Comparison of ENCODE assay signal across 25 mouse cellular contexts in genomic region chr11:70185120-70185519, GRCm38 (mm10). TPM values are rescaled to one million over a fixed set of nuclear protein-coding genes. Genes with fewer than 3 reads are reported as not detected.
DNase-seq lines count a peak whose midpoint lies in the region; ATAC-seq and TF ChIP-seq lines count a peak whose summit lies in the region.
"Had no signal": no experiment of that assay in that cellular context is flagged by ENCODE, and none has a peak within 500 bp of the region (broad histone marks: within the 10 kb centered on the region; RNA-seq: fewer than 3 reads in every experiment).

No protein-coding gene starts in this region.

- no peaks in the 10 kb centered on the region for H3K36me3 ChIP-seq in midbrain, embryonic 11.5 days (ENCODE audit: control insufficient read depth, insufficient read depth, low read length)
- no peaks in the 10 kb centered on the region for H3K36me3 ChIP-seq in midbrain, embryonic 15.5 days (replicated peaks)
- H3K36me3 ChIP-seq: G1E; hindbrain, embryonic 13.5 days; liver, embryonic 12.5 days had no signal

- H3K9ac ChIP-seq in midbrain, embryonic 11.5 days (ENCODE audit: low read length), result no peak overlapping the region
- no peak overlapping the region for H3K9ac ChIP-seq in midbrain, embryonic 15.5 days
- H3K9ac ChIP-seq: forebrain, embryonic 13.5 days; hindbrain, embryonic 13.5 days; liver, embryonic 12.5 days; liver, postnatal 0 days had no signal

- no peaks in the 10 kb centered on the region for H3K4me1 ChIP-seq in midbrain, embryonic 11.5 days (ENCODE audit: control insufficient read depth, insufficient read depth, low read length)
- no peaks in the 10 kb centered on the region for H3K4me1 ChIP-seq in midbrain, embryonic 15.5 days
- H3K4me1 ChIP-seq: forebrain, embryonic 13.5 days; hindbrain, embryonic 13.5 days; liver, embryonic 12.5 days had no signal

- intact Hi-C loops in heart, postnatal 36 days (cut with DNase I), result no loop called here
- intact Hi-C loops in gastrocnemius, adult 2 months (cut with DNase I), result no loop called here

- ATAC-seq in midbrain, embryonic 11.5 days (ENCODE audit: low FRiP score), result no peak
- ATAC-seq in midbrain, embryonic 15.5 days (replicated peaks), result no peak
- peak; percentile 17 to 22; a peak in 2 of 4 replicates for ATAC-seq in hematopoietic stem cell, adult 5-6 weeks (replicated peaks in 1 of 2; ENCODE audit: insufficient read depth in 1 of 2, low FRiP score in 2 of 2, low TSS enrichment in 1 of 2, low read depth in 1 of 2, poor library complexity in 2 of 2, severe bottlenecking in 2 of 2)
- ATAC-seq: forebrain, embryonic 13.5 days; inflammation-experienced regulatory T-cells, adult 6 months; liver, embryonic 12.5 days; liver, postnatal 0 days; midbrain, embryonic 16.5 days had no signal

- H3K9me3 ChIP-seq in midbrain, embryonic 11.5 days (ENCODE audit: control insufficient read depth, low read length), result no peaks in the 10 kb centered on the region
- no peaks in the 10 kb centered on the region for H3K9me3 ChIP-seq in midbrain, embryonic 15.5 days
- H3K9me3 ChIP-seq: forebrain, embryonic 13.5 days; G1E; hindbrain, embryonic 13.5 days; liver, embryonic 12.5 days had no signal

- peak; percentile 33 for DNase-seq in heart, adult 8-10 months (ENCODE audit: low spot score)
- no peak for DNase-seq in heart, postnatal 36 days
- peak; percentile 73 for DNase-seq in midbrain, embryonic 11.5 days (ENCODE audit: low spot score, missing footprints)
- no peak for DNase-seq in right cerebral cortex, adult 18-20 months
- no peak for DNase-seq in gastrocnemius, adult 2 months
- DNase-seq: adrenal gland, postnatal 25 days; cerebellum, adult 8-10 months; cerebellum, postnatal 25 days; gastrocnemius, postnatal 36 days; kidney, adult 11 months; kidney, postnatal 4 days; left cerebral cortex, postnatal 4 days; liver, postnatal 0 days; lung, postnatal 36 days; right cerebral cortex, postnatal 4 days; thymus, postnatal 4 days had no signal

- no peak overlapping the region for H3K27ac ChIP-seq in midbrain, embryonic 11.5 days (ENCODE audit: low read depth, low read length)
- no peak overlapping the region for H3K27ac ChIP-seq in midbrain, embryonic 15.5 days
- no peak overlapping the region for H3K27ac ChIP-seq in gastrocnemius, adult 2 months
- H3K27ac ChIP-seq: forebrain, embryonic 13.5 days; hindbrain, embryonic 13.5 days; liver, embryonic 12.5 days had no signal

- TF ChIP-seq CTCF in gastrocnemius, adult 2 months (IDR thresholded peaks at IDR 0.05), result no peak

- no peaks in the 10 kb centered on the region for H3K27me3 ChIP-seq in midbrain, embryonic 11.5 days (ENCODE audit: control insufficient read depth, insufficient read depth, low read length)
- no peaks in the 10 kb centered on the region for H3K27me3 ChIP-seq in midbrain, embryonic 15.5 days (replicated peaks)
- H3K27me3 ChIP-seq: forebrain, embryonic 13.5 days; hindbrain, embryonic 13.5 days; liver, embryonic 12.5 days had no signal

- no peak overlapping the region for H3K4me2 ChIP-seq in midbrain, embryonic 11.5 days
- no peak overlapping the region for H3K4me2 ChIP-seq in midbrain, embryonic 15.5 days
- H3K4me2 ChIP-seq: forebrain, embryonic 13.5 days; hindbrain, embryonic 13.5 days; liver, embryonic 12.5 days had no signal

- H3K4me3 ChIP-seq in midbrain, embryonic 11.5 days (ENCODE audit: low read depth, low read length), result no peak overlapping the region
- H3K4me3 ChIP-seq in midbrain, embryonic 15.5 days, result no peak overlapping the region
- H3K4me3 ChIP-seq in gastrocnemius, adult 2 months, result no peak overlapping the region
- H3K4me3 ChIP-seq: forebrain, embryonic 13.5 days; hindbrain, embryonic 13.5 days; liver, embryonic 12.5 days had no signal

- 82% methylated on average over 7 of the region's 7 CpGs for WGBS in midbrain, embryonic 11.5 days
- WGBS in midbrain, embryonic 15.5 days, result 87% methylated on average over 7 of the region's 7 CpGs

RNA-seq across cellular contexts. Expression of gene Slc16a11, which starts 27.4 kb away (rescaled TPM):
- 1 to 10 TPM in 1 of 4 experiments, under 1 TPM in 3; 0.38 to 2.8 (median 0.68) TPM for total RNA-seq in heart, adult 8-10 months (2022)
- under 1 TPM; 0.28 to 0.30 TPM for total RNA-seq in heart, postnatal 36 days (2021)
- 0.19 and 0.30 TPM in 2 replicates for polyA plus RNA-seq in midbrain, embryonic 11.5 days (2014; fragmentation: Nextera tagmentation; extraction: Ambion mirVana)
- 6.4 and 8.6 TPM in 2 replicates for polyA plus RNA-seq in midbrain, embryonic 15.5 days (2015; fragmentation: Nextera tagmentation; extraction: Ambion mirVana)
- total RNA-seq in hematopoietic stem cell, adult 5-6 weeks (2017), result 5.9 and 10.0 TPM in 2 replicates
- not detected for total RNA-seq in gastrocnemius, adult 2 months (2021)
- total RNA-seq: adrenal gland, postnatal 25 days; G1E had no signal
- polyA plus RNA-seq: G1E had no signal

RNA-seq across cellular contexts. Expression of gene Clec10a, which starts 29.1 kb away (rescaled TPM):
- 1 to 10 TPM; 1.7 to 4.2 (median 3.2) TPM for total RNA-seq in heart, adult 8-10 months (2022)
- 1 to 10 TPM; 2.7 to 3.3 TPM for total RNA-seq in heart, postnatal 36 days (2021)
- polyA plus RNA-seq in midbrain, embryonic 11.5 days (2014; fragmentation: Nextera tagmentation; extraction: Ambion mirVana), result 0.66 and 0.89 TPM in 2 replicates
- polyA plus RNA-seq in midbrain, embryonic 15.5 days (2015; fragmentation: Nextera tagmentation; extraction: Ambion mirVana), result 0.89 and 2.1 TPM in 2 replicates
- total RNA-seq in hematopoietic stem cell, adult 5-6 weeks (2017), result 9.9 and 14.6 TPM in 2 replicates
- total RNA-seq in gastrocnemius, adult 2 months (2021), result 1 to 10 TPM; 2.1 to 2.7 TPM
- polyA plus RNA-seq: liver, embryonic 12.5 days had no signal

RNA-seq across cellular contexts. Expression of gene Slc16a13, which starts 35.7 kb away (rescaled TPM):
- 1 to 10 TPM; 2.5 to 3.6 (median 3.4) TPM for total RNA-seq in heart, adult 8-10 months (2022)
- 1 to 10 TPM; 3.3 to 3.9 TPM for total RNA-seq in heart, postnatal 36 days (2021)
- 14.9 and 15.8 TPM in 2 replicates for polyA plus RNA-seq in midbrain, embryonic 11.5 days (2014; fragmentation: Nextera tagmentation; extraction: Ambion mirVana)
- polyA plus RNA-seq in midbrain, embryonic 15.5 days (2015; fragmentation: Nextera tagmentation; extraction: Ambion mirVana), result 14.2 and 15.0 TPM in 2 replicates
- total RNA-seq in hematopoietic stem cell, adult 5-6 weeks (2017), result 13.4 and 15.6 TPM in 2 replicates
- total RNA-seq in gastrocnemius, adult 2 months (2021), result under 1 TPM; 0.28 to 0.67 TPM

RNA-seq across cellular contexts. Expression of gene Bcl6b, which starts 44.5 kb away (rescaled TPM):
- total RNA-seq in heart, adult 8-10 months (2022), result 10 to 100 TPM in 3 of 4 experiments, 1 to 10 TPM in 1; 5.9 to 22.0 (median 17.3) TPM
- 10 to 100 TPM; 19.7 to 20.0 TPM for total RNA-seq in heart, postnatal 36 days (2021)
- 4.9 and 5.4 TPM in 2 replicates for polyA plus RNA-seq in midbrain, embryonic 11.5 days (2014; fragmentation: Nextera tagmentation; extraction: Ambion mirVana)
- polyA plus RNA-seq in midbrain, embryonic 15.5 days (2015; fragmentation: Nextera tagmentation; extraction: Ambion mirVana), result 5.3 and 5.6 TPM in 2 replicates
- 0.69 and 1.4 TPM in 2 replicates for total RNA-seq in hematopoietic stem cell, adult 5-6 weeks (2017)
- 1 to 10 TPM; 1.4 to 2.6 TPM for total RNA-seq in gastrocnemius, adult 2 months (2021)
- total RNA-seq: neutrophil, adult 5-6 weeks had no signal
- polyA plus RNA-seq: G1E had no signal

RNA-seq across cellular contexts. Expression of gene 0610010K14Rik, which starts 52.6 kb away (rescaled TPM):
- total RNA-seq in heart, adult 8-10 months (2022), result 10 to 100 TPM; 22.2 to 31.6 (median 29.0) TPM
- 10 to 100 TPM; 32.7 to 38.0 TPM for total RNA-seq in heart, postnatal 36 days (2021)
- 226 and 232 TPM in 2 replicates for polyA plus RNA-seq in midbrain, embryonic 11.5 days (2014; fragmentation: Nextera tagmentation; extraction: Ambion mirVana)
- polyA plus RNA-seq in midbrain, embryonic 15.5 days (2015; fragmentation: Nextera tagmentation; extraction: Ambion mirVana), result 173 TPM in 2 replicates
- total RNA-seq in hematopoietic stem cell, adult 5-6 weeks (2017), result 19.7 and 35.1 TPM in 2 replicates
- 10 to 100 TPM; 33.4 to 37.0 TPM for total RNA-seq in gastrocnemius, adult 2 months (2021)

Comparison
In these comparisons a context has a peak if more than half of its experiments do, and no peak if none do; other contexts are left out.
1. DNase-seq: peak in heart, adult 8-10 months (single experiment) and midbrain, embryonic 11.5 days (single experiment); none in heart, postnatal 36 days (0 of 2), right cerebral cortex, adult 18-20 months (single experiment) and gastrocnemius, adult 2 months (single experiment).
2. ATAC-seq: peak in hematopoietic stem cell, adult 5-6 weeks (2 of 2); none in midbrain, embryonic 11.5 days (single experiment) and midbrain, embryonic 15.5 days (single experiment).